Mouse (Mus musculus) ES-Bruce4 (cell line): ENCODE results near the gene Carmil2. TPM values are rescaled to one million over a fixed set of nuclear protein-coding genes. Genes with fewer than 3 reads are reported as not detected.

Source experiments
- H3K27ac ChIP-seq: 2 replicates; pipeline ENCODE4 v1.5.1; 2012; ENCODE audit warnings: low read length, inconsistent platforms; ENCODE audit not compliant: insufficient read depth
- H3K27me3 ChIP-seq: 2 replicates; pipeline ENCODE4 v1.6.1; 2012; ENCODE audit warnings: mild to moderate bottlenecking, low read length, inconsistent platforms; ENCODE audit not compliant: control insufficient read depth, poor library complexity, insufficient read depth, severe bottlenecking
- H3K36me3 ChIP-seq: 2 replicates; pipeline ENCODE4 v1.6.1; 2012; ENCODE audit warnings: inconsistent platforms, mild to moderate bottlenecking, low read length, moderate library complexity; ENCODE audit not compliant: control insufficient read depth, poor library complexity, insufficient read depth, severe bottlenecking
- H3K4me1 ChIP-seq: one replicate; pipeline ENCODE4 v1.8.1; 2011; ENCODE audit warnings: low read length; ENCODE audit not compliant: control insufficient read depth, insufficient read depth
- H3K4me3 ChIP-seq: 2 replicates; pipeline ENCODE4 v1.5.1; 2011; ENCODE audit warnings: low read depth, mild to moderate bottlenecking, low read length
- H3K9ac ChIP-seq: 2 replicates; pipeline ENCODE4 v1.6.1; 2012; ENCODE audit warnings: low read depth, mild to moderate bottlenecking, inconsistent platforms; ENCODE audit not compliant: poor library complexity, severe bottlenecking
- H3K9me3 ChIP-seq: replicated peaks from 2 replicates; pipeline ENCODE4 v1.6.1; 2012; ENCODE audit warnings: mild to moderate bottlenecking, low read length, inconsistent platforms; ENCODE audit not compliant: control insufficient read depth, poor library complexity, insufficient read depth, severe bottlenecking
- CTCF ChIP-seq: IDR thresholded peaks from one replicate; pipeline ENCODE4 v1.8.1; 2011; ENCODE audit warnings: low read depth, low read length
- EP300 ChIP-seq: IDR thresholded peaks from 2 replicates; pipeline ENCODE4 v1.6.1; 2011; ENCODE audit warnings: low read depth, low read length; ENCODE audit not compliant: insufficient read depth
- POLR2A ChIP-seq: IDR thresholded peaks from one replicate; pipeline ENCODE4 v1.8.1; 2011; ENCODE audit warnings: low read length; ENCODE audit not compliant: insufficient read depth
- polyA plus RNA-seq: library from polyadenylated mRNA; stranded (reverse); fragments of >200 nt; gene quantifications from 2 replicates; pipeline ENCODE4 v1.2.4, GENCODE M21; 2011; ENCODE audit warnings: low read depth; ENCODE audit not compliant: missing spikeins, insufficient read depth, insufficient read length

The Carmil2 gene
- polyA plus RNA-seq, 1 experiment, result 4.7 TPM

DNA sequence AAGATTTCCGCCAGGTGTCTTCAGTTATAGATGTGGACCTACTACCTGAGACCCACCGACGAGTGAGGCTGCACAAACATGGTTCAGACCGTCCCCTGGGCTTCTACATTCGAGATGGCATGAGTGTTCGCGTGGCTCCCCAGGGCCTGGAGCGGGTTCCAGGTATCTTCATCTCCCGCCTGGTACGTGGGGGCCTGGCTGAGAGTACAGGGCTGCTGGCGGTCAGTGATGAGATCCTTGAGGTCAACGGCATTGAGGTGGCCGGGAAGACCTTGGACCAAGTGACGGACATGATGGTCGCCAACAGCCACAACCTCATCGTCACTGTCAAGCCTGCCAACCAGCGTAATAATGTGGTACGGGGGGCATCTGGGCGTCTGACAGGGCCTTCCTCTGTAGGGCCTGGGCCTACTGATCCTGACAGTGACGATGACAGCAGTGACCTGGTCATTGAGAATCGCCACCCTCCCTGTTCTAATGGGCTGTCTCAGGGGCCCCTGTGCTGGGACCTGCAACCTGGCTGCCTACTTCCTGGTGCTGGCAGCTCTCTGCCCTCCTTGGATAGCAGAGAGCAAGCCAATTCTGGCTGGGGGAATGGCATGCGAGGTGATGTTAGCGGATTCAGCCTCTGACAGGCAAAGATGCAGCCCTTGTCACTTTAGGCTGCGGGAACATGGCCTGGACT, 16.8 kb downstream of the Carmil2 start:
- TF ChIP-seq EP300 (no peak), CTCF (no peak), POLR2A (no peak)
- no peak overlapping the region for H3K9ac ChIP-seq
- no peaks in the 10 kb centered on the region for H3K4me1 ChIP-seq
- no peak overlapping the region for H3K4me3 ChIP-seq
- peaks cover 17% of the 10 kb centered on the region for H3K36me3 ChIP-seq
- no peaks in the 10 kb centered on the region for H3K9me3 ChIP-seq
- no peak overlapping the region for H3K27ac ChIP-seq
- no peaks in the 10 kb centered on the region for H3K27me3 ChIP-seq

DNA sequence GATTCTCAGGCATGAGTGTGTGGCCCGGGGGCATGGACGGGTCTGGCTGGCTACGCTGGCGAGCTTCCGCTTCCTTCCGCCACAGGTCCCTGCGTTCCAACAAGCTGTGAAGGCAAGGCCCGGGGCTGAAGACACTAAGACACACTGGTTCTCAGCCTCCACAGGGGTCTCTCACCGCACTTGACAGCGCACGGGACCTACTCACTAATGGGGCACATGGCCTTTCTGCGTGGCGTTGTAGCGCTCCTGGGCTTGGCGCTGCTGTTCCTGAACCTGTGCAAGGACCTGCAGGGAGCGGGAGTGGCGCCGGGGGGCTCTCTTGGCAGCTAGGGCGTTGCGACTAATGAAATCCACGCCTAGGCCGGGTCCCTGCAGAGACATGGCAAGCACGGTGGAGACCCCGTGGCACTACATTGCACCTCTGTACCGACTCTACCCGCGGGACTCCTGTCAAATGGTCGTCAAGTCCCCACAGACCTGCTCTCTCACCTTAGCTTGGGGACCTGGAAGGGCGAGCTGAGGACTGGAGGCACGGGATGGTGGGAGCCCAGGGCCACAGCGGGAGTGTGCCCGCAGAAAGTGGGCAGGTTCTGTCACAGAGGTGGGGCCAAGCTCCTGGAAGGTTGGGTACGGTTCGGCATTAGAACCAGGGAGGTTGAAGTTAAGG, 18.2 kb downstream of the Carmil2 start:
- no peak overlapping the region for H3K4me3 ChIP-seq
- no peaks in the 10 kb centered on the region for H3K9me3 ChIP-seq
- H3K36me3 ChIP-seq, result peaks cover 11% of the 10 kb centered on the region
- H3K27me3 ChIP-seq, result no peaks in the 10 kb centered on the region
- no peaks in the 10 kb centered on the region for H3K4me1 ChIP-seq
- no peak overlapping the region for H3K9ac ChIP-seq
- no peak overlapping the region for H3K27ac ChIP-seq
- TF ChIP-seq EP300, result no peak
- no peak for TF ChIP-seq POLR2A
- TF ChIP-seq CTCF, result no peak

DNA sequence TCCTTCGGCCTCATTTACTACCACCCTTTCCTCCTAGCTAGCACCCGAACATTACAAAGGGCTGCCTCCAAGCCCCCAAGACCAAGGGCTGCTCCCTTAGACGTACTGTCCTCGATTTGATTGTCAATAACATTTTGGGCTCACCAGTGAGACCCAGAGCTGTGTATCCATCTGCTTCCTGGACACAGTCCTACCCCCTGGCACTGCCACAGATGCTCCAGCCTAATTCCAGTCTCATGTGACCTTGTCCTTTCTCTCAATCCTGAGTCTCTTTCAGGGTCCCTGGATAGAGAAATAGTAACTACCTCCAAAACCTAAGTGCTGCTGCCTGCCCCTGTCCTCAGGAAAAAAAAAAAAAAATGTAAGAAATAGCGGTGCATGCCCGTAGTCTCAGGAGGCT, 18.9 kb downstream of the Carmil2 start:
- Histone ChIP-seq H3K4me3 (no peak overlapping the region), H3K27ac (no peak overlapping the region), H3K4me1 (no peaks in the 10 kb centered on the region), H3K9me3 (no peaks in the 10 kb centered on the region), H3K9ac (no peak overlapping the region), H3K27me3 (no peaks in the 10 kb centered on the region), H3K36me3 (peaks cover 11% of the 10 kb centered on the region)
- TF ChIP-seq POLR2A (no peak), EP300 (no peak), CTCF (no peak)

DNA sequence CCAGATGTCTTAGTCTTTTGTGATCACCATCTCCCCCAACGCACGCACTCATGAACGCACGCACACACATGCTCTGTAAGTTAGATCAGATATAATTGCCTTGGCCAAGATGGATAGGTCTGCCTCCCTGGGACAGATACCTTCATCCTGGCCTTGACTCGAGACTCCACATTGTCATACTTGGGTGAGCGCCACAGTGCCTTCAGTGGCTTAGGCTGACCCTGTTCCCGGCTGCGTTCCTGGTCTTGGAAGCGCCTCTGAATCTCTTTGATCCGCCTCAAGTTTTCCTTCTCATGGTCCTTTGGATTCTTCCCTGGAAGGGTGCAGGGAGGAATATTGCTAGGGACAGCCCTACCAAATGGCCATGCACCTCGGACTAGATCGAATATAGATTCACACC, 20.4 kb downstream of the Carmil2 start:
- H3K27ac ChIP-seq, result no peak overlapping the region
- peak overlapping the region; percentile 81; the same call in 1 of the 2 replicates for H3K9ac ChIP-seq
- TF ChIP-seq POLR2A (no peak), EP300 (no peak), CTCF (no peak)
- H3K27me3 ChIP-seq, result no peaks in the 10 kb centered on the region
- H3K36me3 ChIP-seq, result peaks cover 11% of the 10 kb centered on the region
- H3K4me1 ChIP-seq, result no peaks in the 10 kb centered on the region
- H3K9me3 ChIP-seq, result no peaks in the 10 kb centered on the region
- no peak overlapping the region for H3K4me3 ChIP-seq

DNA sequence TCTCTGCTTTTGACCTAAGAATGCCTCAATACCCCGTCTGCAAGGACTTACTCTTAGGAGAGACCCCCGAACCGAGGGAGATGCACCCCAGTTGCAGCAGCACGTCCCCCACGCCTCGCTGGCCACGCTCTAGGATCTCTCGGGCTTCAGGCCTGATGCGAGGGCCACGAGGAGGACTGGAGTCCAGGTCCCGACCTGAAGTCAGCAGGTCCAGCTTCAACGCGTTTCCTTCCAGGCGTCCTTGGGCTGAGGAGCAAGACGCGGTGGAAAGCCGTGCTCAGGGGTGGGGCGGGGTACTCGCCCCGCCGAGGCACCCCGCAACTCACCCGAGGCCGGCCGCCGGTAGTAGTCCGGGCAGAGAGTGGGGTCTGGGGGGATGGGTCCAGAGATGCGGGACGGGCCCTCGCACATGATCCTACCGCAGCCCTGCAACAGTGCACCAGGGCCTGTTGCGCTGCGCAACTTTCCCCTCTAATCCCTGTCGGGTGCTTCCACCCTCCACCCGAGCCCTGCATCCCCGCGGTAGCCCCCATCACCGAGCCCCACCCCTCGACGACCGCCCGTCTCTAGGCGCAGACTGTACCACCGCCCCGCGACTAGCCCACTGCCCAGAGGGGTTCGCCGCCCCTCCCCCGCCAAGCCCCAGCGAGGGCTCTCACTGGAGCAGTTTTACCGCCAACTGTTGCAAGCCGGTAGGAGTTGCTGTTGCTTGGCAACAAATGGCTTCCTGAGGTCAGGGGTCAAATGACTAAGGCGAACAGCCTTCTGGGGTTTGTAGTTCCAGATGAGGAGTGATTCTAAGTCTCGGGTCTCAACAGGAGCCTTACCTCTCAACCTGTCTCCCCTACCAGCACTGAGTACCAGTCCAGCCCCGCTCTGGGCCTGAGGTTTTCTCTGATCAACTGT, 21.7 kb downstream of the Carmil2 start, which contains the start of the genes 4933405L10Rik and Enkd1:
4933405L10Rik (plus strand) TSS at position 158 of the 906 bp plus-strand sequence.
Enkd1 (minus strand) TSS at position 713 of the 906 bp plus-strand sequence.
- no peak within 1 kb of the TSS for H3K27ac ChIP-seq
- no peak for TF ChIP-seq CTCF
- TF ChIP-seq EP300, result no peak
- TF ChIP-seq POLR2A, result no peak
- H3K4me3 ChIP-seq, result peak within 1 kb of the TSS; percentile 69
- H3K9ac ChIP-seq, result peak within 1 kb of the TSS; percentile 81
- H3K27me3 ChIP-seq, result no peaks in the 10 kb centered on the region
- peaks cover 10% of the 10 kb centered on the region for H3K36me3 ChIP-seq
- H3K4me1 ChIP-seq, result no peaks in the 10 kb centered on the region
- no peaks in the 10 kb centered on the region for H3K9me3 ChIP-seq
